Mouse (Mus musculus): Measurements from ENCODE around the gene Krt28. TPM values are rescaled to one million over a fixed set of nuclear protein-coding genes. Genes with fewer than 3 reads are reported as not detected.

Krt28 gene
- total and polyA plus RNA-seq, 2 experiments from 2014 or later: 0.33 to 0.93 TPM

GRCm38 (mm10) chr11:99361423-99361822 lies 13.3 kb downstream of the Krt28 start:
- H3K9me3 ChIP-seq (ENCODE audit: low read length): no peaks in the 10 kb centered on the region
- H3K36me3 ChIP-seq (ENCODE audit: insufficient read depth, low read length): no peaks in the 10 kb centered on the region
- H3K27me3 ChIP-seq (ENCODE audit: insufficient read depth, low read length): no peaks in the 10 kb centered on the region
- WGBS: 90% methylated on average over 8 of the region's 8 CpGs
- no peak overlapping the region for H3K4me3 ChIP-seq (ENCODE audit: low read depth, low read length)
- ATAC-seq (ENCODE audit: low FRiP score) (no peak), DNase-seq (ENCODE audit: low spot score) (no peak)
- no peaks in the 10 kb centered on the region for H3K4me1 ChIP-seq (ENCODE audit: insufficient read depth, low read length)
- H3K9ac ChIP-seq (replicated peaks; ENCODE audit: low read length, poor library complexity, severe bottlenecking): no peak overlapping the region
- H3K4me2 ChIP-seq (ENCODE audit: low read depth, low read length, poor library complexity, severe bottlenecking): no peak overlapping the region
- TF ChIP-seq CTCF (IDR thresholded peaks at IDR 0.05): no peak
- H3K27ac ChIP-seq (ENCODE audit: low read depth, low read length): no peak overlapping the region

DNA sequence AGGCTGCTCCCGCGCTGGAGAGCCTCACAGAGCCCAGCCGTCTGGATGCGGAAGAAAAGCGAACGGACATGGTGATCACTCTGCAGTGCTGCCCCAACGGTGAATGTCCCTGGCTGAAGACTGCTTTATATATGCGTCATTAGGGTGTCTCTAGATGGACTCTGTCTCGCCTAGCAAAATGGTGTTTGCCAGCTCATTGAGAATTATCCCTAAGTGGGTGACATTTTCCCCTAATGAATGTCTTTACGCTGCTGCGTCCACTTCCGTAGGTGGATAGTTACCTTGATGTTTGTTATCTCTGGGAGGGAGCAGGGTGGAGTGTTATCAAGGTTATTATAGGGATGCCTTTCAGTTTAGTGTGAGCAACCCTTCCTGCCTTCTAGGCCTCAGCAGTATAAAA lies 23.7 kb downstream of the Krt28 start, which contains the start of gene Krt27:
Gene Krt27, minus strand, starts transcription at position 101 of the 400 bp plus-strand sequence.
- no peaks in the 10 kb centered on the region for H3K27me3 ChIP-seq (ENCODE audit: insufficient read depth, low read length)
- H3K27ac ChIP-seq (ENCODE audit: low read depth, low read length): no peak within 1 kb of the TSS
- no peaks in the 10 kb centered on the region for H3K4me1 ChIP-seq (ENCODE audit: insufficient read depth, low read length)
- no peaks in the 10 kb centered on the region for H3K36me3 ChIP-seq (ENCODE audit: insufficient read depth, low read length)
- no peaks in the 10 kb centered on the region for H3K9me3 ChIP-seq (ENCODE audit: low read length)
- H3K4me3 ChIP-seq (ENCODE audit: low read depth, low read length): no peak within 1 kb of the TSS
- H3K9ac ChIP-seq (replicated peaks; ENCODE audit: low read length, poor library complexity, severe bottlenecking): no peak within 1 kb of the TSS
- DNase-seq (ENCODE audit: low spot score): no peak
- WGBS: 75% methylated on average over 12 of the region's 12 CpGs
- H3K4me2 ChIP-seq (ENCODE audit: low read depth, low read length, poor library complexity, severe bottlenecking): no peak within 1 kb of the TSS
- ATAC-seq (ENCODE audit: low FRiP score): no peak
- TF ChIP-seq CTCF (IDR thresholded peaks at IDR 0.05): no peak

DNA sequence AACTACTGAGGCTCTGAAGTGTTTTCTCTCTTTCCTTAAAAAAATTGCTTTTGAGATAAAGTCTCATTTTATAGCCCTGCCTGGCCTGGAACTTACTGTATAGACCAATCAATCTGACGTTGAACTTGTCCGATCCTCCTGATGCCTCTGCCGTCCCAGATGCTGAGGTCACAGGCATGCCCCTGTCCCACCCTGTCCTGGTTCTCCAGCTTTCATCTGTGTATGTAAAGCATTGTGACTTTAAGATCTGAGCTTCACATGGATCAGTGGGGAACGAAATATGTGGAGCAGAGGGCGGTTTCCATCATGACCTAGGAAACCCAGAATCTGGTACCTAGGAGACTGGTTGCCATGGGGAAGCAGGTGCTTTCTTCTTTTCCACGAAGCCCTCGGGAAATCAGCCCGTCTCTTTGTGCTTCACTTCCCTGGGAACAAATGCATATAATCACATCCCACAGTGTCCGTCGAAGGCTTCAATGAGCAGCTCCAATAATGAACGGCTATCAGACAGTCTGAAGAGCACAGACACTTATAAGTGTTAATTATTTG lies 35.3 kb downstream of the Krt28 start:
- no peak for TF ChIP-seq CTCF (IDR thresholded peaks at IDR 0.05)

DNA sequence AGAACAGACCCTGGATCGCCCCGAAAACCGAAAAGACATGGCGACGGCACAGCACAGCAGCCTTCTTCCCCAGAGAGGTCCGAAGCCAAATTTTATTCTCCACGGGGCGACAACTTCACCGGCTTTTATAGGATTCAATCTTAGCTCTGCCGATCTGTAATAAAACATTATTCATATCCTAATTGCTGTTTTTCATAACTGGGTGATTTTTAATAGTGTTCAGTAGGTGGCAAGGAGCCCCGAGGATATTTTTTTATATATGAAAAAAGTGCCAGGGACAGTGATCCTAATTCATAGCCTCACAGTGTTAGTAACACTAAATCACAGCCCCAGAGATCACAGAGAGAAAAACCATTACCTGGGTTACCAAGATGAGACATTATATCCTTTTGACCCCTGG lies 36.8 kb downstream of the Krt28 start, which contains the start of gene Krt26:
Gene Krt26, minus strand, starts transcription at position 101 of the 400 bp plus-strand sequence.
- no peak for DNase-seq (ENCODE audit: low spot score)
- no peak within 1 kb of the TSS for H3K27ac ChIP-seq (ENCODE audit: low read depth, low read length)
- no peak for ATAC-seq (ENCODE audit: low FRiP score)
- no peak within 1 kb of the TSS for H3K4me2 ChIP-seq (ENCODE audit: low read depth, low read length, poor library complexity, severe bottlenecking)
- H3K9ac ChIP-seq (replicated peaks; ENCODE audit: low read length, poor library complexity, severe bottlenecking): no peak within 1 kb of the TSS
- H3K27me3 ChIP-seq (ENCODE audit: insufficient read depth, low read length): no peaks in the 10 kb centered on the region
- WGBS: 87% methylated on average over 11 of the region's 11 CpGs
- no peak within 1 kb of the TSS for H3K4me3 ChIP-seq (ENCODE audit: low read depth, low read length)
- H3K4me1 ChIP-seq (ENCODE audit: insufficient read depth, low read length): 0 out of 2 replicates have a peak, but pooled peaks cover 2% of the 10 kb centered on the region
- H3K36me3 ChIP-seq (ENCODE audit: insufficient read depth, low read length): no peaks in the 10 kb centered on the region
- H3K9me3 ChIP-seq (ENCODE audit: low read length): no peaks in the 10 kb centered on the region
- no peak for TF ChIP-seq CTCF (IDR thresholded peaks at IDR 0.05)

More for the DNA sequence above, 35.3 kb downstream of the Krt28 start:
- H3K9me3 ChIP-seq (ENCODE audit: low read length): no peaks in the 10 kb centered on the region
- ATAC-seq (ENCODE audit: low FRiP score): no peak
- no peak overlapping the region for H3K27ac ChIP-seq (ENCODE audit: low read depth, low read length)
- H3K36me3 ChIP-seq (ENCODE audit: insufficient read depth, low read length): no peaks in the 10 kb centered on the region
- H3K27me3 ChIP-seq (ENCODE audit: insufficient read depth, low read length): no peaks in the 10 kb centered on the region
- no peak overlapping the region for H3K4me3 ChIP-seq (ENCODE audit: low read depth, low read length)
- 0 out of 2 replicates have a peak, but pooled peaks cover 2% of the 10 kb centered on the region for H3K4me1 ChIP-seq (ENCODE audit: insufficient read depth, low read length)
- no peak overlapping the region for H3K4me2 ChIP-seq (ENCODE audit: low read depth, low read length, poor library complexity, severe bottlenecking)
- H3K9ac ChIP-seq (replicated peaks; ENCODE audit: low read length, poor library complexity, severe bottlenecking): no peak overlapping the region
- 15% methylated on average over 11 of the region's 11 CpGs for WGBS
- DNase-seq (ENCODE audit: low spot score): peak; percentile 59

DNA sequence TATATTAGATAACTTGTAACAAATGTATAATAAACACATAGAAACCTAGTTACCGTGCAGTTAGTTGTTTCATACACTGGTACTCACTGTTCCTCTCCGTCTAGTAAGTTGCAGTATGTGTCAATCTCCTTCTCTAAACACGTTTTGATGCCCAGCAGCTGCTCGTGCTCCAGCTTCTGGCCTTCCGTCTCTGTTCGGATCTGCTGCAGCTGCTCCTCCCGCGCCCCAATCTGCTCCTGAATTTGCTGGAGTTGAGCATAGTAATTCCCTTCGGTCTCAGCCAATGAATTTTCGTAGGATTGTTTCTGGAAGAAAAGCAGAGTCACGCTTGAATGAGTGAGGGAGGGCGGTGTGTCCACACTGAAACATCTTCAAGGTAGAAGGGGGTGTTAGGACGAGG lies 41.3 kb downstream of the Krt28 start:
- Histone ChIP-seq H3K9me3 (ENCODE audit: low read length) (no peaks in the 10 kb centered on the region), H3K36me3 (ENCODE audit: insufficient read depth, low read length) (no peaks in the 10 kb centered on the region), H3K4me3 (ENCODE audit: low read depth, low read length) (no peak overlapping the region), H3K9ac (replicated peaks; ENCODE audit: low read length, poor library complexity, severe bottlenecking) (no peak overlapping the region), H3K27ac (ENCODE audit: low read depth, low read length) (no peak overlapping the region), H3K4me2 (ENCODE audit: low read depth, low read length, poor library complexity, severe bottlenecking) (0 out of 2 replicates have a peak overlapping the region, but pooled peaks have one; percentile 1), H3K27me3 (ENCODE audit: insufficient read depth, low read length) (no peaks in the 10 kb centered on the region), H3K4me1 (ENCODE audit: insufficient read depth, low read length) (no peaks in the 10 kb centered on the region)
- no peak for TF ChIP-seq CTCF (IDR thresholded peaks at IDR 0.05)
- ATAC-seq (ENCODE audit: low FRiP score): no peak
- peak; percentile 45 for DNase-seq (ENCODE audit: low spot score)
- WGBS: 34% methylated on average over 13 of the region's 13 CpGs

- H3K4me2 ChIP-seq (ENCODE audit: low read depth, low read length, poor library complexity, severe bottlenecking): no peak overlapping the region
- WGBS: 61% methylated on average over 2 of the region's 2 CpGs
- H3K4me3 ChIP-seq (ENCODE audit: low read depth, low read length): no peak overlapping the region
- ATAC-seq (ENCODE audit: low FRiP score) (no peak), DNase-seq (ENCODE audit: low spot score) (no peak)
- no peaks in the 10 kb centered on the region for H3K9me3 ChIP-seq (ENCODE audit: low read length)
- no peak for TF ChIP-seq CTCF (IDR thresholded peaks at IDR 0.05)
- no peaks in the 10 kb centered on the region for H3K36me3 ChIP-seq (ENCODE audit: insufficient read depth, low read length)
- H3K4me1 ChIP-seq (ENCODE audit: insufficient read depth, low read length): no peaks in the 10 kb centered on the region
- H3K27me3 ChIP-seq (ENCODE audit: insufficient read depth, low read length): no peaks in the 10 kb centered on the region
- no peak overlapping the region for H3K27ac ChIP-seq (ENCODE audit: low read depth, low read length)
- H3K9ac ChIP-seq (replicated peaks; ENCODE audit: low read length, poor library complexity, severe bottlenecking): no peak overlapping the region
These were observed 45.0 kb downstream of the Krt28 start for GRCm38 (mm10) chr11:99329655-99330054.

Data from midbrain, postnatal 0 days (tissue).